Mouse (Mus musculus) spleen, postnatal 4 days (tissue): ENCODE measurements at regions not wholly inside any gene's neighbourhood (a gene's known extent, or its start where the extent isn't known, plus 50 kb on each side); places are given as distances from the start of the nearest gene placed in this dataset.

Source experiments
- DNase-seq, 2 experiments: peaks; one replicate each; pipeline ENCODE4 v3.0.0; 2022; ENCODE audit warnings: low spot score in 2 of 2

- peak in 1 of 2 experiments; percentile 62 for DNase-seq
Observed at GRCm38 (mm10) chr4:24154418-24154817, 341.8 kb upstream of the Mms22l start.

GRCm38 (mm10) chr4:24173750-24174149, 322.5 kb upstream of the Mms22l start:
- no peak for DNase-seq

- no peak for DNase-seq
Observed at GRCm38 (mm10) chr4:24213262-24214036, 282.8 kb upstream of the Mms22l start.

- DNase-seq = no peak
Observed at GRCm38 (mm10) chr4:24214037-24214362, 282.3 kb upstream of the Mms22l start.

GRCm38 (mm10) chr4:24218383-24218934, 277.8 kb upstream of the Mms22l start:
- DNase-seq = no peak

- no peak for DNase-seq
Observed at GRCm38 (mm10) chr4:24219074-24219497, 277.2 kb upstream of the Mms22l start.

GRCm38 (mm10) chr4:24219583-24219982, 276.7 kb upstream of the Mms22l start:
- DNase-seq = no peak

GRCm38 (mm10) chr4:24245124-24245523, 251.1 kb upstream of the Mms22l start:
- DNase-seq = no peak

GRCm38 (mm10) chr4:24248142-24249054, 247.9 kb upstream of the Mms22l start:
- DNase-seq = no peak

GRCm38 (mm10) chr4:24249243-24249970, 246.8 kb upstream of the Mms22l start:
- DNase-seq = no peak

GRCm38 (mm10) chr4:24278154-24278553, 218.1 kb upstream of the Mms22l start:
- DNase-seq = no peak
